33 mouse cellular contexts compared by ENCODE assay signal in the genomic region with DNA sequence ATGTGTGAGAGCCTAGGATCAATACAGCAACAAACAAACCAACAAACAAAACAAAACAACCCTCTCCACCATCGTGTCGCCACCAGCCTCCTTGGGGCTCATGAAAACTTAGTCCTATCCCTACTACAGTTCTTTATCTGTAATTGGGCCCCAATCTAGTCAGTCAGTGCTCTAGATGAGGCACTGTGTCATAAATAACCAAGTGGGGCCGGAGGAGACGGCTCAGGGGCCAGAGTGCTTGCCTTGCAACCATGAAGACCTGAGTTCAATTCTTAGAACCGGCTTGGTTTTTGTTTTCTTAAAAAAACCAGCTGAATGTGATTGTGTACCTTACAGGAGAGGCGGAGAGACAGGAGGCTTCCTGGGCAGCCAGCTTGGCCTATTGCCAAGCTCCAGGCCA. TPM values are rescaled to one million over a fixed set of nuclear protein-coding genes. Genes with fewer than 3 reads are reported as not detected.
A peak's percentile ranks its signal among the peaks of the same experiment; 100 is the strongest.
DNase-seq lines count a peak whose midpoint lies in the region; ATAC-seq and TF ChIP-seq lines count a peak whose summit lies in the region.
"Had no signal": no experiment of that assay in that cellular context is flagged by ENCODE, and none has a peak within 500 bp of the region (broad histone marks: within the 10 kb centered on the region; RNA-seq: fewer than 3 reads in every experiment).

No protein-coding gene starts in this region.

- whole genome bisulfite sequencing in liver, postnatal 0 days (ENCODE audit: insufficient replicate concordance): 43% methylated on average over 6 of the region's 6 CpGs
- 29% methylated on average over 6 of the region's 6 CpGs for WGBS in liver, embryonic 12.5 days (ENCODE audit: insufficient replicate concordance)
- whole genome bisulfite sequencing in liver, embryonic 15.5 days (ENCODE audit: insufficient replicate concordance): 28% methylated on average over 6 of the region's 6 CpGs

- peaks cover 6% of the 10 kb centered on the region for H3K4me1 ChIP-seq in liver, postnatal 0 days (ENCODE audit: insufficient read depth)
- peaks cover 63% of the 10 kb centered on the region for H3K4me1 ChIP-seq in liver, embryonic 12.5 days
- peaks cover 56% of the 10 kb centered on the region for H3K4me1 ChIP-seq in liver, embryonic 15.5 days (replicated peaks)
- H3K4me1 ChIP-seq: embryonic facial prominence, embryonic 13.5 days; forebrain, embryonic 12.5 days; forebrain, embryonic 15.5 days; hindbrain, embryonic 12.5 days; hindbrain, embryonic 15.5 days had no signal

- H3K9me3 ChIP-seq in liver, postnatal 0 days (ENCODE audit: low read length): no peaks in the 10 kb centered on the region
- 0 out of 2 replicates have a peak, but pooled peaks cover 5% of the 10 kb centered on the region for H3K9me3 ChIP-seq in liver, embryonic 12.5 days (replicated peaks)
- H3K9me3 ChIP-seq in liver, embryonic 15.5 days (replicated peaks): no peaks in the 10 kb centered on the region
- H3K9me3 ChIP-seq: embryonic facial prominence, embryonic 13.5 days; forebrain, embryonic 12.5 days; forebrain, embryonic 15.5 days; hindbrain, embryonic 12.5 days; hindbrain, embryonic 15.5 days had no signal

- no peak overlapping the region for H3K9ac ChIP-seq in liver, postnatal 0 days (replicated peaks)
- H3K9ac ChIP-seq in liver, embryonic 12.5 days: peak overlapping the region; percentile 40; the same call in 1 of the 2 replicates
- H3K9ac ChIP-seq in liver, embryonic 15.5 days: no peak overlapping the region
- H3K9ac ChIP-seq: embryonic facial prominence, embryonic 13.5 days; forebrain, embryonic 12.5 days; forebrain, embryonic 15.5 days; hindbrain, embryonic 12.5 days; hindbrain, embryonic 15.5 days had no signal

- H3K27ac ChIP-seq in liver, postnatal 0 days (ENCODE audit: low read depth): no peak overlapping the region
- peak overlapping the region; percentile 1 for H3K27ac ChIP-seq in liver, embryonic 12.5 days
- H3K27ac ChIP-seq in liver, embryonic 15.5 days (replicated peaks): no peak overlapping the region
- H3K27ac ChIP-seq in left cerebral cortex, adult 2 months: no peak overlapping the region
- H3K27ac ChIP-seq: embryonic facial prominence, embryonic 10.5 days; embryonic facial prominence, embryonic 13.5 days; forebrain, embryonic 12.5 days; forebrain, embryonic 15.5 days; hindbrain, embryonic 12.5 days; hindbrain, embryonic 15.5 days had no signal

- intact Hi-C loops in left cerebral cortex, adult 2 months (cut with DNase I): no loop called here

- DNase-seq in liver: peak; percentile 38
- DNase-seq in liver, postnatal 0 days: no peak
- no peak for DNase-seq in left cerebral cortex, adult 2 months (ENCODE audit: extremely low spot score in 1 of 2, low spot score in 2 of 2)
- DNase-seq in ovary, adult 18-20 months (ENCODE audit: low spot score): no peak
- DNase-seq: adrenal gland, adult 8-10 months; adrenal gland, postnatal 25 days; cerebellum, adult 11-12 months; cerebellum, adult 8-10 months; cerebellum, postnatal 36 days; embryo, embryonic 11 days; gastrocnemius, postnatal 10 days; gastrocnemius, postnatal 36 days had no signal

- TF ChIP-seq CTCF in liver, postnatal 0 days (IDR thresholded peaks at IDR 0.05; ENCODE audit: low read depth): no peak
- TF ChIP-seq CTCF in left cerebral cortex, adult 2 months (IDR thresholded peaks at IDR 0.05): no peak

- no peak for ATAC-seq in liver, postnatal 0 days
- peak; percentile 64 for ATAC-seq in liver, embryonic 12.5 days
- peak; percentile 59; the same call in 1 of the 2 replicates for ATAC-seq in liver, embryonic 15.5 days (ENCODE audit: insufficient read depth)
- no peak for ATAC-seq in megakaryocyte progenitor cell, adult 5-6 weeks (replicated peaks; ENCODE audit: poor library complexity)
- ATAC-seq: activated CD4-positive, CD25-positive, alpha-beta regulatory T cell, adult 4 months; forebrain, embryonic 15.5 days had no signal

- no peaks in the 10 kb centered on the region for H3K27me3 ChIP-seq in liver, postnatal 0 days (ENCODE audit: insufficient read depth, low read length)
- no peaks in the 10 kb centered on the region for H3K27me3 ChIP-seq in liver, embryonic 12.5 days (replicated peaks)
- H3K27me3 ChIP-seq in liver, embryonic 15.5 days: no peaks in the 10 kb centered on the region
- H3K27me3 ChIP-seq: embryonic facial prominence, embryonic 13.5 days; forebrain, embryonic 12.5 days; forebrain, embryonic 15.5 days; hindbrain, embryonic 12.5 days; hindbrain, embryonic 15.5 days had no signal

- H3K4me3 ChIP-seq in liver, postnatal 0 days (ENCODE audit: low read depth, low read length): no peak overlapping the region
- H3K4me3 ChIP-seq in liver, embryonic 12.5 days: peak overlapping the region; percentile 4; the same call in 1 of the 2 replicates
- no peak overlapping the region for H3K4me3 ChIP-seq in liver, embryonic 15.5 days (replicated peaks)
- no peak overlapping the region for H3K4me3 ChIP-seq in left cerebral cortex, adult 2 months
- H3K4me3 ChIP-seq: embryonic facial prominence, embryonic 10.5 days; embryonic facial prominence, embryonic 13.5 days; erythroblast, embryonic 14.5 days; forebrain, embryonic 12.5 days; forebrain, embryonic 15.5 days; hindbrain, embryonic 12.5 days; hindbrain, embryonic 15.5 days had no signal

- no peaks in the 10 kb centered on the region for H3K36me3 ChIP-seq in liver, postnatal 0 days (replicated peaks; ENCODE audit: insufficient read depth, low read length)
- H3K36me3 ChIP-seq in liver, embryonic 12.5 days: peaks cover 4% of the 10 kb centered on the region; the same call in 1 of the 2 replicates
- no peaks in the 10 kb centered on the region for H3K36me3 ChIP-seq in liver, embryonic 15.5 days (replicated peaks)
- H3K36me3 ChIP-seq: embryonic facial prominence, embryonic 10.5 days; embryonic facial prominence, embryonic 13.5 days; forebrain, embryonic 12.5 days; forebrain, embryonic 15.5 days; hindbrain, embryonic 12.5 days; hindbrain, embryonic 15.5 days had no signal

- TF ChIP-seq EP300 in liver, postnatal 0 days (IDR thresholded peaks at IDR 0.05; ENCODE audit: low read depth): no peak

- H3K4me2 ChIP-seq in liver, postnatal 0 days (ENCODE audit: low read depth, low read length): no peak overlapping the region
- peak overlapping the region; percentile 49 for H3K4me2 ChIP-seq in liver, embryonic 12.5 days
- peak overlapping the region; percentile 23; the same call in 1 of the 2 replicates for H3K4me2 ChIP-seq in liver, embryonic 15.5 days
- H3K4me2 ChIP-seq: embryonic facial prominence, embryonic 13.5 days; forebrain, embryonic 12.5 days; forebrain, embryonic 15.5 days; heart, embryonic 11.5 days; hindbrain, embryonic 12.5 days; hindbrain, embryonic 15.5 days had no signal

RNA-seq across cellular contexts. Expression of a gene that starts 3.3 kb away (rescaled TPM):
- 0.28 TPM in 1 of 2 replicates, not detected in the other for polyA plus RNA-seq in liver, postnatal 0 days (2015; fragmentation: Nextera tagmentation; extraction: Ambion mirVana)
- 0.81 TPM in 2 replicates for polyA plus RNA-seq in liver, embryonic 12.5 days (2016; fragmentation: Nextera tagmentation; extraction: Ambion mirVana)
- 0.35 and 0.52 TPM in 2 replicates for polyA plus RNA-seq in liver, embryonic 15.5 days (2015; fragmentation: Nextera tagmentation; extraction: Ambion mirVana)
- total RNA-seq in left cerebral cortex, adult 2 months (2021): not detected
- total RNA-seq in megakaryocyte progenitor cell, adult 5-6 weeks (2015): not detected in 2 replicates
- total RNA-seq in megakaryocyte progenitor cell, adult 5-6 weeks (2017): not detected in 2 replicates
- total RNA-seq: adrenal gland, adult 8-10 months; adrenal gland, postnatal 25 days; gastrocnemius, adult 18-20 months; gastrocnemius, postnatal 10 days; gastrocnemius, postnatal 36 days; heart, adult 8-10 months; heart, postnatal 25 days had no signal
- polyA plus RNA-seq: brain, embryonic 14.5 days; cortical plate, adult 2 months; erythroblast, embryonic 14.5 days; heart, postnatal 0 days had no signal

RNA-seq across cellular contexts. Expression of a gene that starts 19.3 kb away (rescaled TPM):
- not detected in 2 replicates for polyA plus RNA-seq in liver, postnatal 0 days (2015; fragmentation: Nextera tagmentation; extraction: Ambion mirVana)
- not detected in 2 replicates for polyA plus RNA-seq in liver, embryonic 12.5 days (2016; fragmentation: Nextera tagmentation; extraction: Ambion mirVana)
- polyA plus RNA-seq in liver, embryonic 15.5 days (2015; fragmentation: Nextera tagmentation; extraction: Ambion mirVana): not detected in 2 replicates
- not detected for total RNA-seq in left cerebral cortex, adult 2 months (2021)
- total RNA-seq in megakaryocyte progenitor cell, adult 5-6 weeks (2015): not detected in 2 replicates
- total RNA-seq in megakaryocyte progenitor cell, adult 5-6 weeks (2017): not detected in 2 replicates
- total RNA-seq: adrenal gland, adult 8-10 months; adrenal gland, postnatal 25 days; gastrocnemius, adult 18-20 months; gastrocnemius, postnatal 10 days; gastrocnemius, postnatal 36 days; granulocyte monocyte progenitor cell, adult 5-6 weeks; heart, adult 8-10 months; heart, postnatal 25 days; hematopoietic stem cell, adult 5-6 weeks had no signal
- polyA plus RNA-seq: activated CD4-positive, CD25-positive, alpha-beta regulatory T cell, adult 4 months; brain, embryonic 14.5 days; cortical plate, adult 2 months; embryonic facial prominence, embryonic 10.5 days; embryonic facial prominence, embryonic 13.5 days; erythroblast, embryonic 14.5 days; forebrain, embryonic 12.5 days; forebrain, embryonic 15.5 days; heart, embryonic 11.5 days; heart, embryonic 14.5 days; heart, postnatal 0 days; hindbrain, embryonic 12.5 days; hindbrain, embryonic 15.5 days had no signal

RNA-seq across cellular contexts. Expression of a gene that starts 48.0 kb away (rescaled TPM):
- polyA plus RNA-seq in liver, postnatal 0 days (2015; fragmentation: Nextera tagmentation; extraction: Ambion mirVana): 5.3 and 7.1 TPM in 2 replicates
- 13.7 and 14.5 TPM in 2 replicates for polyA plus RNA-seq in liver, embryonic 12.5 days (2016; fragmentation: Nextera tagmentation; extraction: Ambion mirVana)
- 7.3 and 7.5 TPM in 2 replicates for polyA plus RNA-seq in liver, embryonic 15.5 days (2015; fragmentation: Nextera tagmentation; extraction: Ambion mirVana)
- 100 to 1,000 TPM; 127 to 131 TPM for total RNA-seq in left cerebral cortex, adult 2 months (2021)
- total RNA-seq in megakaryocyte progenitor cell, adult 5-6 weeks (2015): 3.9 TPM in 2 replicates
- total RNA-seq in megakaryocyte progenitor cell, adult 5-6 weeks (2017): 6.2 and 9.1 TPM in 2 replicates

Comparison
In these comparisons a context has a peak if more than half of its experiments do, and no peak if none do; other contexts are left out.
1. ATAC-seq: peak in liver, embryonic 12.5 days (single experiment) and liver, embryonic 15.5 days (single experiment); none in liver, postnatal 0 days (single experiment) and megakaryocyte progenitor cell, adult 5-6 weeks (single experiment).